Mouse (Mus musculus) megakaryocyte, embryonic 14.5 days (primary cell): Measurements from ENCODE around the gene Slc6a14.

Source experiments
- FLI1 ChIP-seq: IDR thresholded peaks from 2 replicates; pipeline ENCODE4 v1.6.1; 2012; ENCODE audit warnings: low read length, inconsistent platforms, mixed read lengths
- GATA1 ChIP-seq: IDR thresholded peaks from 3 replicates; pipeline ENCODE4 v1.6.1; 2012; ENCODE audit warnings: mixed read lengths, low read length, inconsistent platforms, borderline replicate concordance

GRCm38 (mm10) chrX:21701646-21702045, 13.1 kb upstream of the Slc6a14 start:
- TF ChIP-seq GATA1 (no peak), FLI1 (no peak)
